Mouse (Mus musculus): ENCODE results near the gene Gm2381.
"Not testable (repeated sequence)": the region's sequence is repeated elsewhere in the genome, so short reads cannot be mapped to it uniquely, and the experiment has no call there.

Gene Gm2381

GRCm38 (mm10) chr7:42866801-42867458, at the start of gene Gm2381:
TSS of gene Gm2381 (minus strand) at chr7:42867234.
- not testable (repeated sequence) for DNase-seq (ENCODE audit: low spot score)

GRCm38 (mm10) chr7:42898067-42898466, 31.0 kb upstream of the Gm2381 start:
- DNase-seq (ENCODE audit: low spot score) = not testable (repeated sequence)

GRCm38 (mm10) chr7:42878090-42878489, 11.1 kb upstream of the Gm2381 start:
- no peak for DNase-seq (ENCODE audit: low spot score)

- not testable (repeated sequence) for DNase-seq (ENCODE audit: low spot score)
Observed at GRCm38 (mm10) chr7:42838366-42838765, 28.7 kb downstream of the Gm2381 start.

- no peak for DNase-seq (ENCODE audit: low spot score)
Observed at GRCm38 (mm10) chr7:42832221-42832620, 34.8 kb downstream of the Gm2381 start.

GRCm38 (mm10) chr7:42793425-42793824, 73.6 kb downstream of the Gm2381 start, which contains the start of gene Vmn2r62:
TSS of gene Vmn2r62 (minus strand) at chr7:42793525.
- DNase-seq (ENCODE audit: low spot score) = not testable (repeated sequence)
